Mouse (Mus musculus) lung, embryonic 16.5 days (tissue): Measurements from ENCODE around the gene H2-M10.3. TPM values are rescaled to one million over a fixed set of nuclear protein-coding genes. Genes with fewer than 3 reads are reported as not detected.

Source experiments
- ATAC-seq: fragments of 200-750 bp; cut with Nextera tagmentation; 2 replicates; pipeline ENCODE4 v1.8.0; 2017; ENCODE audit warnings: low read depth, mild to moderate bottlenecking, moderate library complexity
- H3K27ac ChIP-seq: fragments of 300-500 bp; sonication (generic); 2 replicates; pipeline ENCODE4 v1.5.1; 2014; ENCODE audit warnings: mild to moderate bottlenecking, control low read depth, low read length
- H3K27me3 ChIP-seq: fragments of 300-500 bp; sonication (generic); 2 replicates; pipeline ENCODE4 v1.6.1; 2014; ENCODE audit warnings: low read depth, low read length, mixed read lengths; ENCODE audit not compliant: control insufficient read depth, insufficient read depth
- H3K36me3 ChIP-seq: fragments of 300-500 bp; sonication (generic); 2 replicates; pipeline ENCODE4 v1.6.1; 2014; ENCODE audit warnings: low read length; ENCODE audit not compliant: control insufficient read depth, insufficient read depth
- H3K4me1 ChIP-seq: fragments of 300-500 bp; sonication (generic); replicated peaks from 2 replicates; pipeline ENCODE4 v1.6.1; 2014; ENCODE audit warnings: low read length, mixed read lengths; ENCODE audit not compliant: control insufficient read depth, insufficient read depth
- H3K4me2 ChIP-seq: fragments of 300-500 bp; sonication (generic); 2 replicates; pipeline ENCODE4 v1.6.1; 2014; ENCODE audit warnings: low read depth, low read length, control low read depth
- H3K4me3 ChIP-seq: fragments of 300-500 bp; sonication (generic); 2 replicates; pipeline ENCODE4 v1.5.1; 2014; ENCODE audit warnings: mild to moderate bottlenecking, low read length, control low read depth
- H3K9ac ChIP-seq: fragments of 300-500 bp; sonication (generic); 2 replicates; pipeline ENCODE4 v1.6.1; 2014; ENCODE audit warnings: low read length, control low read depth
- H3K9me3 ChIP-seq: fragments of 300-500 bp; sonication (generic); 2 replicates; pipeline ENCODE4 v1.6.1; 2016; ENCODE audit warnings: low read length; ENCODE audit not compliant: control insufficient read depth
- WGBS: fragments of 180-500 bp; shearing (Covaris S2); extraction: QIAGEN DNeasy Blood & Tissue Kit; methylation state at CpG from one replicate; pipeline ENCODE4 v1.1.7; 2014; 5-methylcytosine and 5-hydroxymethylcytosine counted together
- polyA plus RNA-seq: library from polyadenylated mRNA; unstranded; fragments of >200 nt; fragmentation: Nextera tagmentation; extraction: Ambion mirVana; gene quantifications from 2 replicates; pipeline ENCODE4 v1.2.1, GENCODE M21; 2015

The H2-M10.3 gene
- polyA plus RNA-seq, 1 experiment from 2014 or later: not detected

- Histone ChIP-seq H3K4me1 (peaks cover 4% of the 10 kb centered on the region; the same call in 1 of the 2 replicates), H3K4me3 (peak overlapping the region; percentile 50), H3K4me2 (peak overlapping the region; percentile 63), H3K27me3 (no peaks in the 10 kb centered on the region), H3K9ac (peak overlapping the region; percentile 57), H3K36me3 (no peaks in the 10 kb centered on the region), H3K9me3 (no peaks in the 10 kb centered on the region), H3K27ac (no peak overlapping the region)
- ATAC-seq: no peak
- WGBS: 23% methylated on average over 5 of the region's 5 CpGs
These were observed 52.4 kb downstream of the H2-M10.3 start for GRCm38 (mm10) chr17:36315689-36316253.

GRCm38 (mm10) chr17:36315041-36315688 lies 53.1 kb downstream of the H2-M10.3 start:
- H3K4me2 ChIP-seq: peak overlapping the region; percentile 63
- no peaks in the 10 kb centered on the region for H3K36me3 ChIP-seq
- H3K4me1 ChIP-seq: peaks cover 4% of the 10 kb centered on the region; the same call in 1 of the 2 replicates
- H3K9ac ChIP-seq: peak overlapping the region; percentile 57
- H3K4me3 ChIP-seq: peak overlapping the region; percentile 50
- H3K27ac ChIP-seq: no peak overlapping the region
- no peaks in the 10 kb centered on the region for H3K9me3 ChIP-seq
- peak; percentile 66 for ATAC-seq
- under 1% methylated on average over 19 of the region's 19 CpGs for WGBS
- H3K27me3 ChIP-seq: no peaks in the 10 kb centered on the region

Other genes with a start within 250 kb of the H2-M10.3 start
- gene Gm19684, start 246.7 kb downstream of the H2-M10.3 start, polyA plus RNA-seq: not detected in 2 replicates
- gene Gm7030, start 239.0 kb downstream of the H2-M10.3 start, polyA plus RNA-seq: not detected in 2 replicates
- 24.5 and 27.5 TPM in 2 replicates for gene Gm8909, start 199.9 kb downstream of the H2-M10.3 start, polyA plus RNA-seq
- 0.80 and 1.1 TPM in 2 replicates for gene H2-T3, start 178.1 kb downstream of the H2-M10.3 start, polyA plus RNA-seq
- 193 and 196 TPM in 2 replicates for gene Rpp21, start 110.3 kb downstream of the H2-M10.3 start, polyA plus RNA-seq
- 16.8 and 17.4 TPM in 2 replicates for gene Trim39, start 96.2 kb downstream of the H2-M10.3 start, polyA plus RNA-seq
- not detected in 2 replicates for gene H2-M10.2, start 81.9 kb downstream of the H2-M10.3 start, polyA plus RNA-seq
- gene H2-M10.1, start 42.3 kb downstream of the H2-M10.3 start, polyA plus RNA-seq: not detected in 2 replicates
- not detected in 2 replicates for gene H2-M10.4, start 93.9 kb upstream of the H2-M10.3 start, polyA plus RNA-seq
- gene H2-M11, start 178.7 kb upstream of the H2-M10.3 start, polyA plus RNA-seq: not detected in 2 replicates